Mouse (Mus musculus) urinary bladder, postnatal 25 days (tissue): ENCODE data around the gene Otud7b.
"Not testable (repeated sequence)": the region's sequence is repeated elsewhere in the genome, so short reads cannot be mapped to it uniquely, and the experiment has no call there.

Experiments
- DNase-seq: peaks from one replicate; pipeline ENCODE4 v3.0.0; 2022; ENCODE audit warnings: low spot score

The Otud7b gene

DNA sequence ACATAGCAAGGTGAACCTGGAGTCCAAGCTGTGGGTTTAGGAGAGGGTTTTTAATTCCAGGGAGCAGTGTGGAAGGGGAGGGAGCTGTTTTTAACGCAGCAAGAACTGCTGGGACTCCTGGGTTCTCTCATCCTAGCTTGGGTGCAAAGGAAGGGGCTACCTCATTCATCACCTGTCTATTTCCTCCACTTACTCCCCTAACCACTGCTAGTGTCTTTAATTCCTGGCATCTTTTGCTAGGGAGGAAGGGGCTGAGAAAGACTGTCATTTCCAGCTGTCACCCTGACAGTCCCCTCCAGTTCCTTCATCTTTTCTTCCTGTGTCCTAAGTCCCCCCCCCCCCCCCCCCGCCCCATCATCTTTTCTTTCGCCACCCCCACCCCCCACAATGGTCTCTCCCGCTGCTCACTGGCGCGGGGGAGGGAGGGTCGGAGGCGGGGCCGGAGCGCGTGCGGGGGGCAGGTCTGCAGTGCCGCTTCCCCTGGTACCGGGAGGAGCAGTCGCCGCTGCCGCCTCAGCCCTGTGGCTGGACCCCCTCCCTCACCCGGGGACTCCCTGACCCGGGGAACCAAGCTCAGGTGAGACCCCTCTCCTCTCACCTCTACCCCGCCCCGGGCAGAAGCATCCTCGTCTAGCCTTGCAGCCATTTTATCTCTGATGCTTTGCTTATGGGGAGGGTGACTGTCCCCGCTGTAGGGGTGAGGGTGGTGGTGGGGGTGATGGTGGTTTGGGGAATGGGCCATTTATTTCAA is 76.6 kb downstream of the Otud7b start, which contains the start of gene Sv2a:
Gene Sv2a (plus strand): TSS at position 425 of the 751 bp plus-strand sequence.
- DNase-seq = no peak

DNA sequence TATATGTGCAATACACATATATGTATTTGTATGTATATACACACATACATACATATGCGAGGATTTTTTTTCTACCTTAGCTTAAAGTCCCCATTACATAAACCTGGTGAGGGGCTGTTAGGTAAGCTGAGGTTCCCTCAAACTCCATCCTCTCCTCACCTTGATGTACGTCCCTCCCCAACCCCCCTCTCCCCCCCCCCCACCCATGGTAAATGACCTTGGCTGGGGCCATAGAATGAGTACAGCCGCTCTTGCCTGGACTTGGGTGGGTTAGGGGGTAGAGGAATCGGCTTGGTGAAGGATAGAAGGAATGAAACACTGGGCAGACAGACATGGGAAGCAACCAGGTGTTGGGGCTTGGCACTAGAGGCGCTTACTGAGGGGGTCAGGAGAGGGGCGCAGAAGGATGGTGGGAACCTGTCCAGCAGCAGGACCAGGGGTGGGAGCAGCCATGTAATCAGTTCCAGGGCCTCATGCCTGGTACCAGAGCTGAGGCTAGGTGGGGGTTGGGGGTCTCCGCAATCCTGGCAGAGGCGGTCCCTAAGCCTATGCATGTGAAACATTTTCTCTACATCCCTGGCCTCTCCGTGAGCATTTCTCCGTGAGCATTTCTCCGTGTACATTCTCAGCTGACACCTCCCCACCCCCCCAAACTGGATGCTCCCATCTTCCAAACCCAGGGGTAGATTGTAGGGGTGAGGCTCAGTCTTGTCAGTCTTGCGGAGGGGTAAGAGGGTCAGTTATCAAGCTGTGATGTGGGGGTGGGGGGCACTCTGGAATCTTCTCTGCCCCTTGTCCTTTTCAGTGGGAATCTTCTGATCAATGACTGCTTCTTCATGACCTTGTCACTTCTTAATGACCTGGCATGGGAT is 77.4 kb downstream of the Otud7b start:
- DNase-seq = no peak

DNA sequence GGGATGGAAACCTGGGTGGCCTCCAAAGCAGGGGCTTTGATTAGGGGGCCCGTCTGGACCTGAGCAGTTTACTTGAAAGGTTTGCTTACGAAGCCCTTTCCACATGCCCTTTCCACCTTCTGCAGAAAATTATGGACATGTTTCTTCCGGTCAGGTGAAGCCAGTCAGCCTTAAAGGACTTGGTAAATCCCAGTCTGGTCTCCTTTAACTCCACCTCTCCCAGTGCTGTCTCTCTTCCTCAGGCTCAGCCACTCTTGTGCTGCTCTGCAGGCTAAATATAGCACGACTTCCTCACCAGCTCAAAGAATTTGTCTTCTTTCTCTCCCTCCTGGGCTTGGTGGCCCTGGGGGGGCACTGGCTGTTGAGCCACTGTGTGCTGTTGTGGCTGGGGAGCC is 78.1 kb downstream of the Otud7b start:
- DNase-seq = no peak

DNA sequence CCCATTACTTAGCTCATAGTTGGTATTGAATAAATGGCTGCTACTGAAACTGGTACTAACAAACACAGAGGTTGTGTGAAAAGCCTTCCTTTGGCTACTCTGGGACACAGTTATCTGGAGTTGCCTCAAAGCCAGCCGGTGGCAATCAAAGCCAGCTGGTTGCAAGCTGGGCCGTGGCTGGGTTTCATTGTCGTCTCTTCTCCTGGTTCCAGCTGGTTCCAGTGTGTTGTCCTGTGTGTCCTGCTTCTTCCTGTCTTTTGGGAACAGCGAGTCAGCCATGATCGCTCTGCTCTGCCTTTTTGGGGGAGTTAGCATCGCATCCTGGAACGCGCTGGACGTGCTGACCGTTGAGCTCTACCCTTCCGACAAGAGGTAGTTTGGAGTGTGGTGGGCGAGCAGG is 88.7 kb downstream of the Otud7b start:
- DNase-seq = no peak

DNA sequence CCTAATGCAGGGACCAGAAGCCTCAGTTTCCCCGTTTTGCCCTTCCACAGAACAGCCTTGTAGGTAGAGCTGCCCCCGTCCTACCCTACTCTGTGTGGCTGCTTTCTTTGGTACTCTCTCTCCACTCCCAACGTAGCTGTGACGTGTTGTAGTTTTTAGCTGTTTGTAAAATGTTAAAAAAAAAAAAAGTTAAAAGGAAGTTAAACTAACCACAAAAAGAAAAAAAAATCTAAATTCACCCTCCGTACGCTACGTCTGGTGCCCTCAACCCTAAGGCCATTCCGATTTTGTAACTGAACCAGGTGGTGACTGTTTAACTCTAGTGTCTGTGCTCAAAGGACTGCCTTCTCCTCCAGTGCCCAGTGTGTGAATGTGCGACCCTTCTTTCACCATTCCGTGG is 90.6 kb downstream of the Otud7b start:
- no peak for DNase-seq

DNA sequence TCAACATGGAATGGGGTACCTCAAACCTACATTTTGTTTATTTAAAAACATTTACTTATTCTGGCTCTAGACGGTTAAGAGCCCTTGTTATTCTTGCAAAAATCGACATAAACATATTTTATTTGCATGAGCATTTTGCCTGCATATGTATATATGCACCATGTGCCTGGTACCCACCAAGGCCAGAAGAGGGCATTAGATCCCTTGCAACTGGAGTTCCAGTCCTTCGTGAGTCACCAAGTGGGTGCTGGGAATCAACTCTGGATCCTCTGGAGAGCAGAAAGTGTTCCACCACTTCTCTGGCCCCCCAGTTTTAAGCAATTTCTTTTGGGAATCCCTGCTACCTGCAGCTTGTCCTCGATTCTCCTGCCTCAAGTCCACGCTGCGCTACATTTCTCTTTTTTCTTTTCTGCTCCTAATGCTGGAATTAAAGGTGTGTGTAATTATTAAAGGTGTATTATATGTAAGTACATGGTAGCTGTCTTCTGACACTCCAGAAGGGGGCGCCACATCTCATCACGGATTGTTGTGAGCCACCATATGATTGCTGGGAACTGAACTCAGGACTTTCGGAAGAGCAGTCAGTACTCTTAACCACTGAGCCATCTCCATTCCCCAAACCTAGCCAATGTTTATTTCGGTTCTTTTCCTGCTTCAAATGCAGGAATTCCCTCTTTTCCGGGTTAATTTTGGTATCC is 91.4 kb downstream of the Otud7b start:
- no peak for DNase-seq

DNA sequence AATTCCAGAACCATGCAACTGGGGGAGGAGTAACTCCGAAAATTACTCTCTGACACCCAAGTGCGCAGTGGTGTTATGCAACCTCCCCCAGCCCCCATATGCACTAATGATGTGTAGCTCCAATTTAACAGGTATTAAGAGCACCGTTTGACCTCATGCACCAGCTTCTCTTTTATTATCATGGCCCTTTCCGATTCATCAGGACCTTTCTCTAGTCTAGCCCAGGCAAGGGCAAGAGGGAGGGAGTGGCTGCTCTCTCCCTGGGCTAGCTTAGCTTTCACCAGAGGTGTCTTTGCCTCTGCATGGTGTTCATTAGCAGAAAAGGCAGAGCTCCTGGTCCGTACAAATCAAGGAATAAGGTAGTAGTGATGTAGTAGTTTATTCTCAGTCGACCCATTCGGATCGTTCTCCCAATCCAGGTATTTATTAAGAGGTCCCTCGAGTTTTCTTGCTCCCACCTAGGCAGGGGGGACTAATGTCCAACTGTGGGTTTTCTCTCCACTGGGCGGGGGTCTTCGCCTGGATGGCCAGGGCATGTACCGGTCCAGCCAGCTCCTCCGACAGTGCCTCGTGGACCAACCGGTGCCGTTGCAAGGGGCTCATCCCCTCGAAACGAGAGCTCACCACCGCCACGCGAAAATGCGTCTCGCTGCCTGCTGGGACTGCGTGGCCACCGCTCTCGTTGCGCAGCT is 92.3 kb downstream of the Otud7b start:
- DNase-seq = no peak

DNA sequence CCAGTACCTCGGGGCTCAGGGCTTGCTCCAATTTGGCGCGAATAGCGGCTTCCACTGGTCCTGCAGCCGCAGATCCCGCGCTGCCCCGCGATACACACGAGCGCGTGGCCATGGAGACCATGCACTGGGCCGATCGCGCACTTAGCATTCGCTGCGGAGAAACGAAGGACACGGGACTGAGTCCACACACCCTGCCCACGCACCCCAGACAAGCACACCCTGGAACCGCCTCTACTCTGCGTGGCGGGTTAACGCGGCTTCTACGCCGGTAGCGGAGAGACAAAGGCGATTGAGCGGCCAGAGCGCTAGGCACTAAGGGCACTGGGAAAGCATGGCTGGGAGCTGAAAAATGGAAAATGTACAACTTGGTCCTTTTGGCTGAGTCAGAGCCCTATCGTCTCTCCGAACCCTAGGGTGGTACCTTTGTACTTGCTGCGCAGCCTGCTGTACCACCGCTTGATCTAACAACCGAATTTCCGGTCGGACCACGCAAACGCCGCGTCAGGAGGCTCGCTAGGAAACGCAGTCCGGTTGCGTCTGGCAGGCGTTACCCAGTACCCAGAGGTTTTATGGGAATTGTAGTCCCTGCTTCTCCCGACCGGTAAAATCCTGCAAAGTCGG is 92.9 kb downstream of the Otud7b start:
- peak; percentile 72 for DNase-seq

DNA sequence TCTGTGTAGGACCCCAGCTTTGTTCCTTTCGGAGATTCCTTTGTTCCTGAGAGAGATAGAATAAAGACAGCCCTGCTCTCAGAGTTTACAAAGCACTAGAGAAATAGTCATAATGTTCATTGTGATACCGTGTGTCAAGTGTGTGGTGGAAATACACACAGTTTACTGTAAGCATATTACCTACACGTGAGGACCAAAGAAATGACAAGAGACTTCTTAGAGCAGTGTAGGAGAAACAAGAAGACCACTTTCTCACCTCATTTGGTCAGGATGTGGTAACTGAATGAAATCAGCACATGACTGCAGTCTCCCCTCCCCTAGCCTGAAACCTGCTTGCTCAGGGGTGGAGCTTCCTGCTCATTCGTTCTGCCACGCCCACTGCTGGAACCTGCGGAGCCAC is 93.9 kb downstream of the Otud7b start:
- no peak for DNase-seq

DNA sequence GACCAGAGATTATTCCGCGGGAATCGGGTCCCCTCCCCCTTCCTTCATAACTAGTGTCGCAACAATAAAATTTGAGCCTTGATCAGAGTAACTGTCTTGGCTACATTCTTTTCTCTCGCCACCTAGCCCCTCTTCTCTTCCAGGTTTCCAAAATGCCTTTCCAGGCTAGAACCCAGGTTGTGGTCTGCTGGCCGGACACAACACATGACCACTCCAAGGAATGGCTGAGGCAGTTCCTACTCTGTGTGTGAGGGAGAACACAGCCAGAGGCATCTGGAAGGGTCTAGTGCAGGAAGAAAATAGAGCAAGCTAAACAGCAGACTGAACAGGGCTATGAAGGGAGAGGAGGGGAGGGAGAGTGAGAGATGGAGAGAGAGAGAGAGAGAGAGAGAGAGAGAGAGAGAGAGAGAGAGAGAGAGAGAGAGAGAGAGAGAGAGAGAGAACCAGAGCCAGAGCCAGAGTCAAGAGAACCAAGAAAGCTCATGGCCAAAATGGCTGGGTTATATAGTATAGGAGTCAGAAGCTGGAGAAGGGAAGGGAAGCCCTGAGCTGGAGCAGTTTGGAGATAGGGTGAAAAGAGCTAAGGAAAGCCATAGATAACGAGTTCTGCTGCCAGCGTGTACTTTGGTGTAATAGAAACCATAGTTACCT is 94.4 kb downstream of the Otud7b start:
- not testable (repeated sequence) for DNase-seq

DNA sequence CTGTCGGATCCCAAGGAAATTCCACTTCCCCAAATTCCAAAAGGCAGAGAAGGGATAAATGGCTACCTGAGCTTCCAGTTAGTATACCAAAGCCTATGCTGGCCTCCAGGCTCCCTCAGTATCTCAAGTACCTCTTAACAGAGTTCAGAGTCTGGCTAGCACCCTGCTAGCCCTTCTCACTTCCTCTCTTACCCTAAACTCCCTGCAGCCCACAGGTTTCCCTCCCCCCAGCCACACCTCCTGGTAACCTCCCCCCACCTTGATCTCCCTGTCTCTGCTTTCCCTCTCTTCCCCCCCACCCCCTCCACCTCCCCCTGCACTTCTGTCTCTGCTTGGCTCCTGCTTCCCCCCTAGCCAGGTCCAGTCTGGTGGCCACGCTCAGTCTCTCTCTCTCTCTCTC is 95.4 kb downstream of the Otud7b start:
- DNase-seq = no peak

DNA sequence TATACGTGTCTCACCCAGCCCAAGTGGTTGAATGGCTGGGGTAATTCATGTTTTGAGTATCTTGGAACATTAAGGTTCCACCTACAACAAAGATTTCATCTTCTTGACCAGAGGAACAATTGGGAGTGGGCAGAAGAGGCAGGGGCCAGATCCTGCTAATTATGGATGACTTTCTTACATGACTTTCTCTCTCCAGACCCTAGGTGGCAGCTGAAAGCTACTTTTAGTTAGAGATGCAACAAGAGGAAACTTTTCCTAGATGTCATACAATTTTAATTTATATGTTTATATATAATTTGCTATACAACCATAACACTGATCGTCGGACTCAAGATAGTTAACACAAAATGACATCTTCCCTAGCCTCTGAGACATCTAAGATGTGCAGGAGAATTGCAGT is 103.5 kb downstream of the Otud7b start:
- no peak for DNase-seq

DNA sequence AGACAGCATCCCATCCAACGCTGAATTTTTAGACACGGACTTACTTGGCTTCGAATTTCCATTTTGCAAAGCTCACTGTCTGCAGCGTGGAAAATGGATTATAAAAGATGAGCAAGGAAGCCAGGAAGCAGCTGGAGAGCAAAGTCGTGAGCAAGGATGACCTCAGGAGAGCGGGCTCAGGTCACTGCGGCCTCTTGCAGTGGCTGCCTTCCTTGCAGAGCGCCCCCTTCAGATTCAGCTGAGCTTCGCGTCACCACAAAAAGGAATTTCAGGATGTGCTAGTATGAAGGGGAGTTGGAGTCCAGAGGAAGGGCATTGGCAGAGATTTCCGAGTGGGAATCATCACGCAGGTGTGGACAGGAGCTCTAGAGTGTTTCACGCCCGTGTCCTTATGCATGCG is 104.9 kb downstream of the Otud7b start:
- no peak for DNase-seq
